Mouse (Mus musculus): ENCODE data around the gene Lgals7.
"Not testable (repeated sequence)": the region's sequence is repeated elsewhere in the genome, so short reads cannot be mapped to it uniquely, and the experiment has no call there.

The Lgals7 gene

DNA sequence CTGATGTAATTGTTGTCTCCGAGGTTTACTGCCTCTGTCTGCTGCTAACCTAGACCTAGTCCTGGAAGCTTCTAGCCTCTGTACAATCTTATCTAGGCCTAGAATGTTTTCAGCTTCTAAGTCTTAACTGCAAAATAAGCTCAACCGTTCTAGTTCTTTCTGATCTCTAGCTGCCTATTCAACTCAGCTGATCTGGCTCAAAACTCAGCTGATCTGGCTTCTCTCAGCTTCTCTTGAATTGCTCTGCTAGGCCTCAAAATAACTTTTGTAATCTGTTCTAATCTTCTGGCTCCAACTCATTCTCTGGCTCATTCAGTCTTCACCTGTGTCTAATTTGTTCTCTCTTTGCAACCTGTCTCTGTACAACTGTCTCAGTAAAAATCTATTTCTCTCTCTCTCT lies 10.9 kb downstream of the Lgals7 start:
- in situ Hi-C loops (cut with MboI, MseI): no loop called here

DNA sequence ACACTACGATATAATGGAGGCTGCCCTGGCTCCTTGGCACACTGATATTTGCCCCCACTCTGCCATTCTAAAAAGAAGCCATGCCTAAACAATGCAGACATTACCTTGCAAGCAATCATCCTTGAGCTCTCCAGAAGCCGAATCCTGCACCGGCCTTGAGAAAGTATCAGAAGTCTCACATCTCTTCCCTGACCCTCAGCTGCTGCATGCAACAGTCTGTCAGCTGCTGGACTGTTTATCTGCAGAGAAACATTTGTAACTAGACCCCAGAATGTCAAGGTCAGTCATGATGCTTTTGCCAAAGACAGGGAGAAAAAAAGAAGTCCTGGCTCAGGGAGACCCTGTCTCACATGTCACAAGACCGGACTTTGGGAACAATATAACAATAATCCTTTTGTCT lies 12.4 kb downstream of the Lgals7 start:
- in situ Hi-C loops (cut with MboI, MseI): no loop called here

DNA sequence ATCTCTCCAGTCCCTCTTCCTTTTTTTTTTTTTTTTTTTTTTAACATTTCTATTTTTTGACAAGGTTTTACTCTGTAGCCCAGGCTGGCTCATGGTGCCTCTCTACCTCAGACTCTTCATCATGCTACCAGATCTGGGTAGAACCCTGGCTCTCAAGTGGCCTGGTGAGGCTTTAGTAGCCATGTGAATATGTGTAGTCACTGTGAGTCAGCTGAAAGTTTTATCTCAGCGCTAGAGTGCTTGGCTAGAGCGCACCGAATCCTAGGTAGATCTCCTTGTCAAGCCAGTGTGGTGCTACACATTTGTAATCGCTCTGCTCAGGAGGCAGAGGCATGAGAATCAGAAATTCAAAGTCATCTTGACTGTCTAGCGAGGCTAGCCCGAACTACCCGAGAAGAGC lies 13.5 kb downstream of the Lgals7 start:
- in situ Hi-C loops (cut with MboI, MseI): no loop called here

- in situ Hi-C loops (cut with MboI, MseI): no loop called here
Observed at GRCm38 (mm10) chr7:28877856-28878255, 14.2 kb downstream of the Lgals7 start.

GRCm38 (mm10) chr7:28879606-28880005 lies 16.0 kb downstream of the Lgals7 start:
- in situ Hi-C loops (cut with MboI, MseI): no loop called here

GRCm38 (mm10) chr7:28880554-28880953 lies 16.9 kb downstream of the Lgals7 start:
- in situ Hi-C loops (cut with MboI, MseI): no loop called here

GRCm38 (mm10) chr7:28881199-28881598 lies 17.5 kb downstream of the Lgals7 start, which contains the start of gene Capn12:
TSS of gene Capn12 (plus strand) at chr7:28881422.
- in situ Hi-C loops (cut with MboI, MseI): no loop called here

GRCm38 (mm10) chr7:28883039-28883438 lies 19.4 kb downstream of the Lgals7 start:
- in situ Hi-C loops (cut with MboI, MseI): no loop called here

- in situ Hi-C loops (cut with MboI, MseI): not testable (repeated sequence)
Observed at GRCm38 (mm10) chr7:28883704-28884103, 20.1 kb downstream of the Lgals7 start.

GRCm38 (mm10) chr7:28886486-28886885 lies 22.8 kb downstream of the Lgals7 start:
- in situ Hi-C loops (cut with MboI, MseI): no loop called here

DNA sequence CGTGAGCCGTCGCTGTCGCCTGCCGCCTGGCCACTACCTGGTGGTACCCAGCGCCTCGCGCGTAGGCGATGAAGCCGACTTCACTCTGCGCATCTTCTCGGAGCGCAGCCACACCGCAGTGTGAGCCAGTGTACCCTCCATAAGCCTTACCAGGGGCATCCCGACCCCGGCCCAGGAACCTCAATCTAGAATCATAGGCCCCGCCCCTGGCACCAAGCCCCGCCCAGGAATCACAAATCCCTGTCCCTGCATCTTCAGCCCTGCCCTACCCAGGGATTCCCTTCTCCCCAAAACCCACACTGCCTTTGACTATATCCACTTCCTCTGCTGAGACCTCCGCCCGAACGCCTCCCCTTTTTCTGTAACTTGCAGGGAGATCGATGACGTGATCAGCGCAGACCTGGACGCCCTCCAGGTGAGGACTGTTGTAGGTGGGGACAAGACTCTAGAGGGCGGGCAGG lies 25.1 kb downstream of the Lgals7 start:
- in situ Hi-C loops (cut with MboI, MseI): no loop called here

DNA sequence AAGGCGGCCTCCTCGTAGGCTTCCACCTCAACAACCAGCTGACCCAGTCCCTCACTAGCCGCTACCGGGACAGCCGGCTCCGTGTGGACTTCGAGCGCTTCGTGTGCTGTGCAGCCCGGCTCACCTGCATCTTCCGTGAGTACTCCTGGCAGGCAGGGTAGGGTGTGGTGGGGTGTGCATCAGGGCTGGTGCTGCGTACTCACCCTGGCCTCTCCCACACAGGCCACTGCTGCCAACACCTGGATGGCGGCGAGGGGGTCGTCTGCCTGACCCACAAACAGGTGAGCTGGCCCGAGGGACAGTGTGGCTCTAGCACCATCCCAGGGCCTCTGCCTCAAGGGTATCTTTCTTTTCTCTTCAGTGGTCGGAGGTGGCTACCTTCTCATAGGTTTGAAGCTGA lies 28.9 kb downstream of the Lgals7 start:
- in situ Hi-C loops (cut with MboI, MseI): no loop called here

GRCm38 (mm10) chr7:28893643-28894265 lies 30.1 kb downstream of the Lgals7 start:
- in situ Hi-C loops (cut with MboI, MseI): no loop called here

- in situ Hi-C loops (cut with MboI, MseI): no loop called here
Observed at GRCm38 (mm10) chr7:28894942-28895341, 31.3 kb downstream of the Lgals7 start.

- in situ Hi-C loops (cut with MboI, MseI): no loop called here
Observed at GRCm38 (mm10) chr7:28897661-28898060, 34.0 kb downstream of the Lgals7 start.

- in situ Hi-C loops (cut with MboI, MseI): no loop called here
Observed at GRCm38 (mm10) chr7:28899972-28900371, 36.3 kb downstream of the Lgals7 start.

DNA sequence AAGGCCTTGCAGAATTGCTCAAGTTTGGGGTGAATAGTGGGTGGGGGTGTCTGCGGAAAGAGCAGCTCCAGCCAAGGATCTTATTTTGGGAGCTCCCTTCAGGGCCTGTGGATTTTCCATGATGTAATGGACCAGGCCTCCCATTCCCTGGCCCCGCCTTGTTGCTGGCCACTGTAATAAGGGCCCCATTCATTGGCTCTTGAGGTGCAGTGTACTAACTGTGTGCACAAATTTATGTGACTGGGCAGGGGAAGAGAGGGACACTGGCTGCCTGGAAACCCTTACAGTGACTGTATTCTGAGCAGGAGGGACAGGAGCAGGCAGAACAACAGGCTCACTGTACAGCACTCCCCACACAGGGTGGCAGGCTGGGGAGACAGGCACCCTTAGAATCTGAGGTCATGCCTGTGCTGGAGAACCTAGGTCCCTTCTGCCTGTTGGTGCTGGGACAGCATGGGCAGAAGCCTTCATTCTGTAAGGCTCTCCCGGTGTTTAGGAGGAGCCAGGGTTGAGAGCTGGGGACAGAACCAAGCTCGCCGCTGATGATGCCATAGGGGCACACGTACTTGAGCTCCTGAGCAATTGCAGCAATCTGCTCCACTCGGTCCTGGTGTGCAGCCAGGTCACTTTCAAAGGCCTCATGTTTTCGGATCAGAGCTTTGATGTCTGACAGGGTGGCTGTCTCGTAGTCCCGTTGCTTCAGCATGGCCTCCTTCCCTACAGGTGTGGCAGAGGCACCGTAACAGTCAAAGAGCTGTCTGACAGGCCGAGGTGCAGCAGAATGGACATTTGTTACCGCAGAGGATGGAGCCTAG lies 37.9 kb downstream of the Lgals7 start:
- in situ Hi-C loops (cut with MboI, MseI): no loop called here

DNA sequence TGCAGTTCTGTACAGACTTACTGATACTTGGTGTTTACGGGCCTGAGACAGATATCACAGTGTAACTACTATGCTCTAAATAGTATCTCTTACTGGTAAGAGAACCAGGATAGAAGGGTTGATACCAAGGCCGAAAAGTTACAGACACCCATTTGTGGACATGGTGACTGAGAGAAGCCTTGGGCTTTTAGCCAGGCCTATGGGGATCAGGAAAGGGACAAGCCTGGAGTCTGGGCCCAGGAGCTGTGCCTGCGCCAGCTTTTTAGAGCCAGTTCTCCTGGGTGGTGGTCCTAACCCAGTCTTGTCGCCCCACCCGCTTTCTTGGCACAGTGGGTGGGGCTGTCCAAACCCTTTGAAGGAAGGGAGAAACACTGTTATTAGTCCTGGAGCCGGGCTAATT lies 38.5 kb downstream of the Lgals7 start:
- in situ Hi-C loops (cut with MboI, MseI): no loop called here

GRCm38 (mm10) chr7:28902809-28903208 lies 39.2 kb downstream of the Lgals7 start:
- in situ Hi-C loops (cut with MboI, MseI): no loop called here

GRCm38 (mm10) chr7:28903778-28904177 lies 40.1 kb downstream of the Lgals7 start:
- in situ Hi-C loops (cut with MboI, MseI): no loop called here

- in situ Hi-C loops (cut with MboI, MseI): no loop called here
Observed at GRCm38 (mm10) chr7:28907195-28907594, 43.5 kb downstream of the Lgals7 start.

DNA sequence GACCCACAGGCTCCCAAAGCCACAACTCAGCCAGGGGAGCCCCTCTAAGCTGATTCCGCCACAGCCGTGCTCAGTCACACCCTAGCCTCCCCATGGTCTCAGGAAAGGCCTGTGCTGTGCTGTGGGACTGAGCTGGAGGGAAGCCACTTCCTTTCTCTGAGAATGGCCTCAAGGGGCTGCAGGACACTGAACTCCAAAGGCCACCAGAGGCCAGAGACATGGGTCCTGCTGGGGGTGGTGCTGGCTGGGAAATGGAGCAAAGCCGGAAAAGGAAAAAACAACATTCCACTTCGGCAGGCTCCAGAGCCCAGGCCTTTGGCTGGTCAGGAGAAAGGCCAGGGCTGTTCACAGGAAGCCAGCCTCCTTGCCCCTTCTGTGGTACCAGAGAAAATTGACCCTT lies 48.0 kb downstream of the Lgals7 start:
- in situ Hi-C loops (cut with MboI, MseI): no loop called here

- in situ Hi-C loops (cut with MboI, MseI): no loop called here
Observed at GRCm38 (mm10) chr7:28913171-28913570, 49.5 kb downstream of the Lgals7 start.
